Mouse (Mus musculus): ENCODE data around the gene Exosc2.

- TF ChIP-seq POLR2A (IDR thresholded peaks at IDR 0.05; ENCODE audit: borderline replicate concordance, low read depth, low read length): no peak
- TF ChIP-seq CTCF (IDR thresholded peaks at IDR 0.05; ENCODE audit: low read depth, low read length): no peak
Observed at GRCm38 (mm10) chr2:31639901-31640608, 30.5 kb upstream of the Exosc2 start, which contains the start of gene Prdm12.
